Mouse (Mus musculus) v-Abl transformed pro-B cells (cell line): Measurements from ENCODE around the gene Lhfpl3.

Source experiments
- in situ Hi-C, 2 experiments: fragments of 400-800 bp; cut with MboI; formaldehyde crosslinking; loops; one replicate each; pipeline ENCODE4 v1.15.1; 2025; ENCODE audit not compliant: unreplicated experiment in 2 of 2

Lhfpl3 gene

DNA sequence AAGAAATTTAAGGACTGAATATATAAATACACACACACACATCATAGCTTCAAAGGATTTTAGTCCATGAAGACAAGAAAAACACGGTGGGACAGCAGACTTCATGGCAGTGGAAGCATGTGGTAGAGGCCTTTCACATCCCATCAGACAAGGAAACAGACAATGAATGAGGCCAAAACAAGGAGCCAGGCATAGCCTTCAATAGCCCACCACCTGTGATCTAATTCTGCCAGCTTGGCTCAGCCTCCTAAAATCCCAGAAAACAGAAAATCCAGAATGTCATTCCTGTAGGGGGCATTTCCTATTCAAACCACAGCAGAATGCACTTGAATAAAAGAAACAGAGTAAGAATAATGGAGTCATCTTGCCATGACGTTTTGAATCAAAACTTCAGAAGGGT lies 381.0 kb downstream of the Lhfpl3 start:
- in situ Hi-C loops, result no loop called here

- in situ Hi-C loops, result no loop called here
These were observed 394.5 kb downstream of the Lhfpl3 start for GRCm38 (mm10) chr5:23140183-23140921.

DNA sequence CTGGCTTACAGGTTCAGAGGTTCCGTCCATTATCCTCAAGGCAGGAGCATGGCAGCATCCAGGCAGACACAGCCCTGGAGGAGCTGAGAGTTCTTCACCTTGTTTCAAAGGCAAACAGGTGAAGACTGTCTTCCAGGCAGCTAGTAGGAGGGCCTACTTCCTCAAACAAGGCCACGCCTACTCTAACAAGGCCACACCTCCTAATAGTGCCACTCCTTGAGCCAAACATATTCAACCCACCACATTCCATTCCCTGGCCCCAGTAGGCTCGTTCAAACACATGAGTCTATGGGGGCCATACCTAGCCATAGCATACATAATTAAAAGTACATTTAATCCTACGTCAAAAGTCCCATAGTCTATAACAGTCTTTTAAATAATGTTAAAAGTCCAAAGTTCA lies 407.4 kb downstream of the Lhfpl3 start:
- in situ Hi-C loops, result no loop called here

GRCm38 (mm10) chr5:23154439-23154838 lies 408.6 kb downstream of the Lhfpl3 start:
- in situ Hi-C loops, result no loop called here

DNA sequence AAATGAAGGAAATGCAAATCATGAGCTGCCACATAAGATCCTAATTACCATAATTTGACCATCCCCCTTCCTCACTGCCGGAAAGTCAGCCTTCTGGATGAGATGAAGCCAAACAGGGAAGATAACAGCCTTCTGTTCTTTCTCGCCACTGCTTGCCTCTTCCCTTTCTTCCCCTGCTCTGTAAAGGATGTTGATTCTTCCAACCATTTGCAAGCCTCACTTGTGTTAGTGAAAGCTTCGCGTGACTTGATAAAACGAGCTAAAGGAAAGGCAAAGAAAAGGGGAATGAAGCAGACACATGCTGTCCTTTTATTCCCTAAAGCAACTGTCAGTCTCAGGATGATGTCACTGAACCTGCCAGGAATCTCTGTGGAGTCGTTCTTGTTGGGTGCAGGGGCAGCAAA lies 420.1 kb downstream of the Lhfpl3 start:
- in situ Hi-C loops, result no loop called here

DNA sequence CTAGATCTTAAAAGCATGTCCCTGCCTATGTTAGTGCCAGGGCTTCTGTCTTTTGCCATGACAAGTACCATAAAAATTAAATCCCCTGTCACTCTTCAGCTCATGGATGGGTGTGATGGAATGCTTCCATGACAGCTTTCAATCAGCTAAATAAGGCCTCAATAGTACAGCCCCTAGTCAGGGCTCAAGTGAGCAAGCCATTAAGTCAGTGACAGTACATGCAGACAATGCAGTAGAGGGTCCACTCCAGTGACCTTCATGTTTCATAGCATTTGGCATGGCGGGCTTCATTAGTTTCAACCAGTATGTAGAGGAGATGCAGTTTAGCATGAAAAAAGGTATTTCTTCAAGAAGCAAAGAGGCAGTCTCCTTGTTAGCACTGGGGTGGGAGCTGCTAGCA lies 420.8 kb downstream of the Lhfpl3 start:
- in situ Hi-C loops, result no loop called here

GRCm38 (mm10) chr5:23189633-23190032 lies 443.8 kb downstream of the Lhfpl3 start:
- in situ Hi-C loops, result no loop called here

DNA sequence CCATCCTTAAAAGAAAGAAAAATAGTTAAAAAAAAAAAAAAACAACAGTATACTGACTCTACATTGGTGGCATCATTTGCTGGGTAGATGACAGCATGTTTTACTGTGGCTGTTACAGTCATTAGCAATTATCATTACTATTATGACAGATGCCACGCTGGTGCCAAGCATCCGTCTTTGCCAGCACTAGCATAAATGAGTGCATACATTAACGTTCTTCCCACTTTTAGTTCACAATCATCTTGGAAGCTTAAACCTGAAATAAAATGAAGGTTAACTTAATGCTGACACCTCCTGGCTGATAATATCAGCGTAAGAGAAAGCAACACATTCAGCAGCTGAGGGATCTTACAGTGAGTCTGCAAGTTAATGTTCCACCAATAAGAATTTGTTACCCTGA lies 451.0 kb downstream of the Lhfpl3 start:
- in situ Hi-C loops, result no loop called here

- in situ Hi-C loops, result loop anchor here in 1 of 2 experiments (10.0 kb wide), 1 partner anchor 1398 kb away; no protein-coding TSS in a partner anchor
These were observed 467.2 kb downstream of the Lhfpl3 start for GRCm38 (mm10) chr5:23213086-23213485.

DNA sequence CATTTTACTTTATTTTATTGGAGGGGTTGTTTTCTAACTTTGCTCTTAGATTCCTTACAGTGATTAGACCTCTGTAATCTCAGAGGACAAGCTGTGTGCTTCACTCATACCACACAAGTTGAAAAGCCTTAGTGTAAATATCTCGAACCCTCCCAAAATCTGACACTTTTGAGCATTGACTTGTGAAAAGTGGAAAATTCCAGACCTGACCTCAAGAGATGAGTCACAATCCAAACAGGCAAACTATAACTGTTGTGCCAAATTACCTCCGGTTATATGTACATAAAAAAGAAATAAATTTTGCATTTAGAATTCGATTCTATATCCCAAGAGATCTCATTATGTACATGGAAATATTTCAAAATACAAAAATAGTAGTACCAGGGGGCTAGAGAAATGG lies 468.8 kb downstream of the Lhfpl3 start:
- in situ Hi-C loops, result loop anchor here in 1 of 2 experiments (10.0 kb wide), 1 partner anchor 1400 kb away; no protein-coding TSS in a partner anchor

- in situ Hi-C loops, result loop anchor here (10.0 kb wide), 3 partner anchors 735 to 1405 kb away; no protein-coding TSS in a partner anchor
These were observed 473.8 kb downstream of the Lhfpl3 start for GRCm38 (mm10) chr5:23219655-23220054.

DNA sequence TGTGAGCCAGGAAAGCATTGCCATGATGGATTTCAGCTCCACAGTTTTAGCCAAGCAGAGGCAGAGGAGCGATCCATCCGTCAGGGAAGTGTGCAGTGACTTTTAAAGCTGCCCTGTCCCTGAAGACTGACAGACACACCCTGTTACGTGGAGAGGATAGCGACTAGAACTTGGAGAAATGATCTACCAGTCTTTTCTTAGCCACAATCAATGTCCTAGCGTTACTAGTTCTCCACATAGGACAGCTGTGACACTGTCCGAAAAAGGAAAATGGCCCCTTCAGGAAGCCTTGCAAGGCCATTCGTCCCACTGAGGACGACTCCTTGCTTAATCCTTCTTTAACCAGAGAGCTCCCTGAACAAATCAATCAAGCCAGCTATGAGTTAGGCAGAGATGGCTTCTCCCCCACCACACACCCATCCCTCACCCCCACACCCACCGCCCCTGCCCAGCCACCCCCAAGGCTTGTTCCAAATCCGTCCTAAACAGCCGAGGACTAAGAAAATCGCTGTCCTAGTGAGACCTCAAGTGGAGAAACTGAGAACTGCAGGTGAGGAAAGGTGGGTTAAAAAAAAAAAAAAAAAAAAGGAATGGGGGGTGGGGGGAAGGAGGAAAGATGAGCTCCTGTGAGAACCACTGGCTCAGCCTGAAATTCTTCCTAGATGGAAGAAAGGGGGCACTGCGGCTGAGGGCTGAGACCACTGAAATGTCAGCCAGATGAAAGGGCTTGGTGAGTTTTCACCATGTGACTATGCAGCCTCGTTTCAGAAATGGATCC lies 479.1 kb downstream of the Lhfpl3 start:
- in situ Hi-C loops, result loop anchor here (5.0 to 25.0 kb wide), 5 partner anchors 740 to 1563 kb away; no protein-coding TSS in a partner anchor

GRCm38 (mm10) chr5:23225621-23226020 lies 479.8 kb downstream of the Lhfpl3 start:
- in situ Hi-C loops, result loop anchor here (5.0 to 25.0 kb wide), 5 partner anchors 741 to 1563 kb away; no protein-coding TSS in a partner anchor

GRCm38 (mm10) chr5:23226753-23227152 lies 480.9 kb downstream of the Lhfpl3 start:
- in situ Hi-C loops, result loop anchor here (5.0 to 25.0 kb wide), 5 partner anchors 742 to 1564 kb away; no protein-coding TSS in a partner anchor

GRCm38 (mm10) chr5:23246974-23247373 lies 501.1 kb downstream of the Lhfpl3 start:
- in situ Hi-C loops, result loop anchor here in 1 of 2 experiments (25.0 kb wide), 1 partner anchor 1585 kb away; no protein-coding TSS in a partner anchor

GRCm38 (mm10) chr5:23247784-23248183 lies 501.9 kb downstream of the Lhfpl3 start:
- in situ Hi-C loops, result loop anchor here in 1 of 2 experiments (25.0 kb wide), 1 partner anchor 1585 kb away; no protein-coding TSS in a partner anchor

DNA sequence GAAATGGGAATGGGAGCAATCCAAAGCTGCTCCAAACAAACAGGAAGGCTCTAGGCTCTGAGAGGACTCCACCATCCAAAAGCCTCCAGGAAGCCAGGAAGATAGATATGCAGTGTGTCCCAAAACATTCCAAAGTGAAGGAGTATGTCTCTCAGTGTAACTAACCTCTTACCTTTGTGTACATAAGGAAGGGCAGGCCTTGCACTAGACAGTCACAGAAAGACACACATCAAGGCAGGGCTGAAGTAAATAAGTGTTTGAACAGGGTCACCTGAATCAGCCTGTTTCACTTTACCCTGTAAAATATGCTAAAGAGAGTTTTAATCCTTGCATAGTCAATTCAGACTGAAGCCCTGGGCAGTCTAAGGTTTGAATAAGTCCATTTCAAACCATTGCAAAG lies 502.4 kb downstream of the Lhfpl3 start:
- in situ Hi-C loops, result loop anchor here in 1 of 2 experiments (25.0 kb wide), 1 partner anchor 1586 kb away; no protein-coding TSS in a partner anchor

GRCm38 (mm10) chr5:23249896-23250875 lies 504.3 kb downstream of the Lhfpl3 start:
- in situ Hi-C loops, result loop anchor here (5.0 to 25.0 kb wide), 4 partner anchors 37 to 1588 kb away; no protein-coding TSS in a partner anchor

GRCm38 (mm10) chr5:23251462-23252224 lies 505.8 kb downstream of the Lhfpl3 start:
- in situ Hi-C loops, result loop anchor here (5.0 to 25.0 kb wide), 3 partner anchors 36 to 511 kb away; no protein-coding TSS in a partner anchor
